Mouse (Mus musculus) heart, embryonic 13.5 days (tissue): ENCODE results near the gene Cd19. TPM values are rescaled to one million over a fixed set of nuclear protein-coding genes. Genes with fewer than 3 reads are reported as not detected.

Source experiments
- microRNA-seq: library from miRNA; unstranded; fragments of <30 nt; microRNA quantifications from one replicate; pipeline ENCODE4, GENCODE M21; 2016
- polyA plus RNA-seq: library from polyadenylated mRNA; unstranded; fragments of >200 nt; fragmentation: Nextera tagmentation; extraction: Ambion mirVana; gene quantifications from 2 replicates; pipeline ENCODE4 v1.2.1, GENCODE M21; 2015

The Cd19 gene
- polyA plus RNA-seq, 1 experiment from 2014 or later: not detected

Small RNA genes within 50 kb of the gene (microRNA-seq; reads per million reads assigned to microRNA genes)
- gene Mir7058: not detected

Other genes starting within 250 kb of the Cd19 start
- 27.7 and 29.5 TPM in 2 replicates for gene Xpo6, start 214.4 kb downstream of the Cd19 start, polyA plus RNA-seq
- 12.7 and 13.7 TPM in 2 replicates for gene Sbk1, start 142.3 kb downstream of the Cd19 start, polyA plus RNA-seq
- 3.0 and 3.1 TPM in 2 replicates for gene Lat, start 45.3 kb downstream of the Cd19 start, polyA plus RNA-seq
- gene Spns1, start 37.4 kb downstream of the Cd19 start, polyA plus RNA-seq: 43.7 and 44.9 TPM in 2 replicates
- gene Nfatc2ip, start 18.2 kb downstream of the Cd19 start, polyA plus RNA-seq: 1.0 and 1.7 TPM in 2 replicates
- gene Rabep2, start 13.9 kb upstream of the Cd19 start, polyA plus RNA-seq: 19.1 and 19.4 TPM in 2 replicates
- gene Atp2a1, start 48.2 kb upstream of the Cd19 start, polyA plus RNA-seq: 1.3 and 2.2 TPM in 2 replicates
- gene Sh2b1, start 60.5 kb upstream of the Cd19 start, polyA plus RNA-seq: 40.7 and 41.2 TPM in 2 replicates
- 160 and 181 TPM in 2 replicates for gene Tufm, start 72.5 kb upstream of the Cd19 start, polyA plus RNA-seq
- 32.8 and 36.1 TPM in 2 replicates for gene Atxn2l, start 88.5 kb upstream of the Cd19 start, polyA plus RNA-seq
- gene Eif3c, start 151.5 kb upstream of the Cd19 start, polyA plus RNA-seq: 129 and 135 TPM in 2 replicates
- 0.15 and 0.33 TPM in 2 replicates for gene Apobr, start 170.1 kb upstream of the Cd19 start, polyA plus RNA-seq
- gene Cln3, start 170.9 kb upstream of the Cd19 start, polyA plus RNA-seq: 19.4 and 22.1 TPM in 2 replicates
- gene Il27, start 180.1 kb upstream of the Cd19 start, polyA plus RNA-seq: not detected in 2 replicates
- 6.2 and 9.3 TPM in 2 replicates for gene Nupr1, start 216.0 kb upstream of the Cd19 start, polyA plus RNA-seq
- 27.7 and 28.8 TPM in 2 replicates for gene Sgf29, start 234.4 kb upstream of the Cd19 start, polyA plus RNA-seq